Mouse (Mus musculus) right cerebral cortex, adult 2 months (tissue): ENCODE results near the gene Cybrd1.

Experiments used
- DNase-seq, 2 experiments: peaks; one replicate each; pipeline ENCODE4 v3.0.0; 2021 to 2022; ENCODE audit warnings: low spot score in 2 of 2

The Cybrd1 gene

DNA sequence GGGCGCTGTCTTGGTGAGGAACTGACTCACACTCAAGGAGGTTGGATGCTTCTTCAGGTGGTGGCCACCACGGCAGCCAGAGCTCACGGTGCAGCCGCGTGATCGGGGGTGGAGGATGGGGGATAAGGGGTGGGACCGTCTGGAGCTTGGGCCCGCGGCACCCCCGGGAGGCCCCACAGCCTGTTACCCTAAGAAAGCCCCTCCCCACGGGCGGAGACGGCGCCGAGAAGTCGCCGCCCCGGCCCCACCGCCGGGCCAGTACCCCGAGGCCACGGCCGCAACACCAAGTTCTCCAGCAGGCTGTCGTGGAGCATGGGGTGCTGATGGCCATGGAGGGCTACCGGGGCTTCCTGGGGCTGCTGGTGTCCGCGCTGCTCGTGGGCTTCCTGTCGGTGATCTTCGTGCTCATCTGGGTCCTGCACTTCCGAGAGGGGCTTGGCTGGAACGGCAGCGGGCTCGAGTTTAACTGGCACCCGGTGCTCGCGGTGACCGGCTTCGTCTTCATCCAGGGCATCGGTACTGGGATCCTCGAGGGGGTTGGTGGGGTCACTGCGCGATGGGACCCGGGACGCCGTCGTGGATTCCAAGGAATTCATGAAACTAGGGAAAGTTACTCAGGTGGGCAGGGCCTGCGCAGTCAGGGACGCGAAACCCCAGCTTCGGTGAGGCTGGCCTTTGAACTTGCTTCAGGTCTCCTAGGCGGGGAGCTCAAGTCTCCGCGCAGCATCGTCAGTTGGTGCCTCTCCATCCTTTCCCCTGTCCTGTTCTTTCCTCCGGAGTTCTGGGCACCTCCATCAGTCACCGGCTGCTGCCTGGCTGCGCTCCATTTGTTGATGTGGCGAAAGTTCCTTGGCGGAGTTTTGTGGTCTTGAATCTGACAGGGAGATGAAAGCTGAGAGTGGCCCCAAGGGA is at the start of gene Cybrd1:
Gene Cybrd1, plus strand, starts transcription at position 127 of the 912 bp plus-strand sequence.
- DNase-seq: no peak

DNA sequence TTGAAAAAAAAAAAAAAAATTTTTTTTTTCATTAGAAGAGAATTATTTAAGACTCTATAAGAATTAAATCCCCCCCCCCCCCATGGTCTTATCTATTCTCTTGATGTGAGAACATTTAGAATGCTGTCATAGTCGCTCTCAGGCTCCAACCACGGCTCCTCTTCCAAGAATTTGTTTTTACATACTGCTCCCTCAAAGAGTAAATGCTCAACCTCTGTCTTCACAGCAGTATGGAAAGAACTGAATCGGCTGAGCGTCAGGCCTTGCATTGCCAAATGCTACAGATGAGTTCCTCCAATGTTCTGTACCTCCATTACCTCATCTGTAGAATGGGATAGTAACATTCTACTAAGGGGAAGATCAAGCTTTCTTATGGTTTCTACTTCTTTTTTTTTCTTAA is 46.1 kb upstream of the Cybrd1 start:
- no peak for DNase-seq

GRCm38 (mm10) chr2:71073330-71073729 is 44.4 kb upstream of the Cybrd1 start:
- no peak for DNase-seq

- no peak for DNase-seq
These were observed 43.9 kb upstream of the Cybrd1 start for GRCm38 (mm10) chr2:71073828-71074227.

GRCm38 (mm10) chr2:71082416-71082815 is 35.3 kb upstream of the Cybrd1 start:
- DNase-seq: peak in 1 of 2 experiments; percentile 11

DNA sequence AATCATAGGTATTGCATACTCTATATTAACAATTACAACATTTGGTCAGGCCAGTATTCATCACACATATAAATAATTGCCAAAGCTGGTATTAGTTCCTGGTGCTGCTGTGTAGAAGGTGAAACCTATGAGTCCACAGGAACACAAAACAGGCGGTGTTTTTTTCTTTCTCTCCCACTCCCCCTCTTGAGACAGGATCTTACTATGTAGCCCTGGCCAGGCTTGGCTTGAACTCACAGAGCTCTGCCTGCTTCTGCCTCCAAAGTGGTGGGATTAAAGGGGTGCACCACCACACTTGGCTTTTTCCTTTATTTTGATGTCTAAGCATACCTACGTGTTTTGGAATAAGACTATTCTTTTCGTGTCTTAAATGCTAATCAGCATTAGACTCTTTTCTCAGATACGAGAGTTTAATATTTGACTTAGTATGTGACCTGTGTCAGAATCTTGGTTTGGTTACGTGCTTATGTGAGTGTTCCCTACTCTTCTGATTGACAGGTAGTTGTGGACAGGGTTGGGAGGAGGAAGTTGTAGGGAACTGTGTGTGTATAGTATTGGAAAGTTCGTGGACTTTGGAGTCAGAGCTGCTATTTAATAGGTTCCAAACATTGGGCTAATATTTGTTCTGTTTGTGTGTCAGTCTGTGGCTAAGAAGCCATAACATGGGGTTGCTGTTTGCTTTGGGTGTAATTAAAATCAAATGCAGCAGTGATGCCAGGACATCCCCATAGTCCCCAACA is 34.1 kb upstream of the Cybrd1 start:
- no peak for DNase-seq

DNA sequence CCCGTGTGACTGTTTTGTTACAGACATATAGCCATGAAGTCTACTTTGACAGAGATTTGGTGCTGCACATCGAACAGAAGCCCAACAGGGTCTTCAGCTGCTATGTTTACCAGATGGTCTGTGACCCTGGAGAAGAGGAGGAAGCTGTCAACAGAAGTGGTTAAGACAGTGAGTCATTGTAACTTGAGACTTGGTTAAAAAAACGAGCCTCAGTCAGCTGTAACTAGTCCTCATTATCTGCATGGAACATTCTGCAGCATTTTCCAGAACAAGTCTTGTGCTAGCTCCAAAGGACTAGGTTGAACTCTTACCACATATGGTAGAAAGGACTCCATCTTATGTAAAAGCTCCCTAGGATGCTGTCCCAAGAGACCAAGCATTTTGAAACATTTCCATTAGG is 28.0 kb upstream of the Cybrd1 start:
- no peak for DNase-seq

GRCm38 (mm10) chr2:71090660-71091445 is 26.9 kb upstream of the Cybrd1 start:
- DNase-seq: no peak

DNA sequence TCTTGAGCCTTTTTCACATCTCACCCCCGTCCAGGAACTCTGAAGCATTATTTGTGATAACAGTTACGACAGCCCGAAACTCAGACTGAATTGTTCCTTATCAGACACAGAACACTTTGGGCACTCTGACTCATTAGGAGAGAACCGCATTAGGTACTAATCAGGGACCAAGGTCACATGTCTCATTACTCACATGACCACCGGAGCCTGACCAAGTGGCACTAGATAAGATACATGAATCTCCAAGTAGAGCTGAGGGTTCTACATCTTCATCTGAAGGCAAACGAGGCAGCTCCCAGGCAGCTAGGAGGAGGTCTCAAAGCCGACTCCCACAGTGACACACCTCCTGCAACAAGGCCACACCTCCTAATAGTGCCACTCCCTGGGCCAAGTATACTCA is 21.6 kb upstream of the Cybrd1 start:
- no peak for DNase-seq

GRCm38 (mm10) chr2:71102621-71103291 is 15.0 kb upstream of the Cybrd1 start:
- DNase-seq: no peak

- no peak for DNase-seq
These were observed 14.4 kb upstream of the Cybrd1 start for GRCm38 (mm10) chr2:71103292-71103680.

- no peak for DNase-seq
These were observed 13.0 kb upstream of the Cybrd1 start for GRCm38 (mm10) chr2:71104696-71105095.

DNA sequence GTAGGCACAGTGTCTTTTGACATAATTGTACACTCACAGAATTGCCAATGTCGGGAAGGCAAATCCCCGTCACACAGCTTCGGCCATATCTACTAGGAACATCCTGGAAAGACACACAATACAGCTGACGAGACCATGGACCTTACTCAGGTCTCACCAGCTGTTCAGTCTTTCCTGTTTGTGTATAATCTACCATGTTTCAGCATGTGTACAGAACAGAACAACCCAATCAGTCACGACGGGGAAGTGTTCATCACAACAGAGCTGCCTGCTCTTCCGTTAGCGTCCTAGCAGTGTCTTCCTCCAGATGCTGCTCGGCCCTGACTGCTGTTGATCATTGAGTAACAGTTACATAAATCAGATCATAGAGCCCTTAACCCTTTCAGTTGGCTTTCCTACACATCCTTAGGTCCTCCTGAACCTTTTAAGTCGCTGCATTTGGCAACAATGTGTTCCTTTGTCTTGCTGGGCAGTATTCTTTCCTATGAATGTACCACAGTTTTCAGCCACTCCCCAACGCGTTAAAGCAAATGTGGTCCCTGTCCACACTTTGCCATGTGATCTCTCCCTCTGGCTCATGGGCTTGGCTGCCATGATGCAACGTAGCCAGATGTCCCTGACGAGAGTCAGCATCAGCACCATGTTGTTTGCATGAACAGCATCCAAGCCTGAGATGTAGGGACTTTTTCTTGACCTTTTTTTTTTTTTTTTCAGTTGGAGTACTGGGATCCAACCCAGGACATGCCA is 12.1 kb upstream of the Cybrd1 start:
- DNase-seq: no peak

- DNase-seq: no peak
These were observed 10.5 kb upstream of the Cybrd1 start for GRCm38 (mm10) chr2:71107225-71107624.

DNA sequence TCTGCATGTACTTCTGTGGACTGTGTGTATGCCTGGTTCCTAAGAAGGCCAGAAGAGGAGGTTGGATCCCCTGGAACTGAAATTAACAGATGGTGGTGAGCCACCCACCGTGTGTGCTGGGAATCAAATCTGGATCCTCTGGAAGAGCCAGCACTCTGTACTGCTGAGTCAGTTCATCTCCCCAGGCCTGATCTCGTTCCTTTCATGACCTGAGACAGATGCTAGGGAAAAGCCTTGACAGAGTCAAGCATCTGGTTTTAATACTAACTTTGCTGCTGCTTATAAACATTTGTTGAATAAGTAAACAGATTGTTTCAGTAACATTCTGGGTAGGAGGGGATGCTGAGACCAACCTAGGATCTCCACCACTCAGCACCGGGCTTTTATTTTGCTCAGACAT is 9.2 kb upstream of the Cybrd1 start:
- DNase-seq: no peak

DNA sequence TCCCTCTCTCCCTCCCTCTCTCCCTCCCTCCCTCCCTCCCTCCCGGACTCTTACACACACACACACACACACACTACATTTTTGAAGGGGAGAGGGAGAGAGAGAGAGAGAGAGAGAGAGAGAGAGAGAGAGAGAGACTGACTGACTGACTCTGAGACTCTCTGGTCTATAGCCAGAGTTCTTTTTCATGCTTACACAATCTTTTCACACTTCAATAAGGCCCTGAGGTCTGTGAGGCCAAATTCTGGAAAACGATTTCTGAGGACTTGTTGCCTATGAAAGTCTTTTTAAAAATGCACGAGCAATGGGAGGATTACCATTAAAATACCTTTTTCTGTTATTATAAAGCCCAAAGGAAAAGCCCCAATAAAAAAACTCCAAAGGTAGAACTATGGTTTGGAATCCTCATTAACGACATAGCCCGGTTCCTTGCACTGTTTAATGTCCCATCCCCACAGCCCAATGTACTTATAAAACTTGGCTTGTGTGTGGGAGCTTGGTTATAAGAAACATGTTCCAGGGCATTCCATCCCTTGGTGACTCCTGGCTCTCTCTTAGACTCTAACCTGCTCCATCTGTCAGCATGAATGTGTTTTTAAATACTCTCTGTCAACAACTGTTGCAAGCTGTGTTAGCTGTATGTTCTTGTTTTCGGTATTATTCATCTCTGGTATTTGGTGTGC is 4.1 kb upstream of the Cybrd1 start:
- DNase-seq: no peak

DNA sequence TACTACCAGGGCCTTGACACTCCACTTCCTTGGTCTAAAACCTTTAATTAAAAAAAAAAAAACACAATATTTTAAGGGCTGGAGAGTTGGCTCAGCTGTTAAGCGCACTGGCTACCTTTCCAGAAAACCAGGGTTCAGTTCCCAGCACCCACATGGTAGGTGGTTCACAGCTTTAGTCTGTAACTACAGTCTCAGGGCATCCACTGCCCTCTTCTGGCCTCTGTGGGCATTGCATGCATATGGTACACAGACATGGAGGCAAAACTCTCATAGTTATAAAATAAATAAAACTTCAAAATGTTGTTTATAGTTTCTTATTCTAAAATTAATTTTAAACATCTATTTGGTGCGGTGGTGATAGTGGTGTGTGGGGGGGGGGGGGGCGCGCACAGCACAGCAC is 1.6 kb upstream of the Cybrd1 start:
- DNase-seq: no peak

GRCm38 (mm10) chr2:71120844-71121243 is 3.1 kb downstream of the Cybrd1 start:
- DNase-seq: peak; percentile 49 to 52

- DNase-seq: no peak
These were observed 3.7 kb downstream of the Cybrd1 start for GRCm38 (mm10) chr2:71121406-71121805.
